ENCODE assay signal across 8 mouse cellular contexts in the genomic region with DNA sequence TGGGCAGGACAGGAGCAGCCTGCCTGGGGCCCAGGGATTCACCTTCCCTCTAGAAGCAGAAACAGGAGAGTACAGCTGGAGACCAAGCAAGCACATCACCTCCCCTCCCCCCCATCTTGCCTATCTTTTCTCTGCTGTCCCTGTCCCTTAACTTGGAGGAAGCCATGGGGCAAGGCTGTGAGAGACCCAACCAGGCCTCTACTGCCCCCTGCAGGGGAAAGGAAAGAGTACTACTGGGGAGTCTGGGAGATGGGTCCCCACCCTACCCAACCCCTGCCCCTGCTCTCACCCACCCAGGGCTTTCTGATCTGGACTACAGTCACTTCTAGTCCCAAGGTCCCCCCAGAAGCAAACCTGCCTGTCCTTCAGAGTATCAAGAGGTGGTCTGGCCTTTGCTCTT. TPM values are rescaled to one million over a fixed set of nuclear protein-coding genes. Genes with fewer than 3 reads are reported as not detected.
A peak's percentile ranks its signal among the peaks of the same experiment; 100 is the strongest.
DNase-seq lines count a peak whose midpoint lies in the region; ATAC-seq and TF ChIP-seq lines count a peak whose summit lies in the region.

No protein-coding gene starts in this region.

- intact Hi-C loops in gastrocnemius, adult 2 months (cut with DNase I) = loop anchor here (2.0 to 5.0 kb wide), 3 partner anchors 28 to 56 kb away; a partner anchor contains a TSS

- H3K4me2 ChIP-seq in neural tube, embryonic 15.5 days = no peak overlapping the region
- no peak overlapping the region for H3K4me2 ChIP-seq in kidney, embryonic 14.5 days (replicated peaks; ENCODE audit: low read depth, low read length)

- TF ChIP-seq CTCF in gastrocnemius, adult 2 months (IDR thresholded peaks at IDR 0.05) = peak; percentile 79

- H3K4me3 ChIP-seq in neural tube, embryonic 15.5 days (replicated peaks) = no peak overlapping the region
- H3K4me3 ChIP-seq in gastrocnemius, adult 2 months = no peak overlapping the region
- H3K4me3 ChIP-seq in kidney, embryonic 14.5 days (ENCODE audit: low read length) = no peak overlapping the region

- H3K9me3 ChIP-seq in neural tube, embryonic 15.5 days (replicated peaks) = no peaks in the 10 kb centered on the region
- no peaks in the 10 kb centered on the region for H3K9me3 ChIP-seq in kidney, embryonic 14.5 days (ENCODE audit: control insufficient read depth, low read length)

- DNase-seq in neural tube, embryonic 10.5 days (ENCODE audit: extremely low spot score, low spot score) = peak; percentile 39
- peak; percentile 82 for DNase-seq in adrenal gland, postnatal 14 days
- DNase-seq in gastrocnemius, adult 2 months = peak; percentile 80
- DNase-seq in thymus, postnatal 10 days (ENCODE audit: low spot score in 2 of 2) = peak; percentile 8 to 59
- no peak for DNase-seq in right cerebral cortex, adult 18-20 months

- no peak overlapping the region for H3K9ac ChIP-seq in neural tube, embryonic 15.5 days (replicated peaks)
- H3K9ac ChIP-seq in kidney, embryonic 14.5 days (ENCODE audit: low read depth, low read length) = no peak overlapping the region

- H3K4me1 ChIP-seq in neural tube, embryonic 15.5 days = peaks cover 8% of the 10 kb centered on the region
- H3K4me1 ChIP-seq in kidney, embryonic 14.5 days (ENCODE audit: control insufficient read depth, insufficient read depth, low read length) = 0 out of 2 replicates have a peak, but pooled peaks cover 4% of the 10 kb centered on the region

- no peaks in the 10 kb centered on the region for H3K27me3 ChIP-seq in neural tube, embryonic 15.5 days (replicated peaks)
- no peaks in the 10 kb centered on the region for H3K27me3 ChIP-seq in kidney, embryonic 14.5 days (ENCODE audit: control insufficient read depth, insufficient read depth, low read length)

- no peak for ATAC-seq in neural tube, embryonic 15.5 days (ENCODE audit: low FRiP score)
- ATAC-seq in kidney, embryonic 14.5 days (ENCODE audit: low FRiP score, low TSS enrichment) = peak; percentile 41; the same call in 1 of the 2 replicates
- ATAC-seq in megakaryocyte, adult 5-6 weeks (ENCODE audit: poor library complexity, severe bottlenecking) = peak; percentile 43; the same call in 1 of the 2 replicates

- no peak overlapping the region for H3K27ac ChIP-seq in neural tube, embryonic 15.5 days (replicated peaks)
- peak overlapping the region; percentile 88 for H3K27ac ChIP-seq in gastrocnemius, adult 2 months
- H3K27ac ChIP-seq in kidney, embryonic 14.5 days (ENCODE audit: low read depth, low read length) = no peak overlapping the region

- H3K36me3 ChIP-seq in neural tube, embryonic 15.5 days = no peaks in the 10 kb centered on the region
- peaks cover 23% of the 10 kb centered on the region for H3K36me3 ChIP-seq in kidney, embryonic 14.5 days (ENCODE audit: control insufficient read depth, insufficient read depth, low read length)

RNA-seq across cellular contexts. Expression of a gene that starts 53.6 kb away (rescaled TPM):
- polyA plus RNA-seq in neural tube, embryonic 15.5 days (2015; fragmentation: Nextera tagmentation; extraction: Ambion mirVana) = 6.1 and 11.1 TPM in 2 replicates
- total RNA-seq in adrenal gland, postnatal 14 days (2021) = 26.6 and 29.6 TPM in 2 replicates
- total RNA-seq in gastrocnemius, adult 2 months (2021) = 10 to 100 TPM; 23.3 to 25.3 TPM
- polyA plus RNA-seq in kidney, embryonic 14.5 days (2014; fragmentation: Nextera tagmentation; extraction: Ambion mirVana) = 39.1 and 41.7 TPM in 2 replicates
- total RNA-seq in megakaryocyte, adult 5-6 weeks (2015) = 0.36 and 1.9 TPM in 2 replicates
- 0.69 and 2.1 TPM in 2 replicates for total RNA-seq in megakaryocyte, adult 5-6 weeks (2017)

RNA-seq across cellular contexts. Expression of a gene that starts 55.8 kb away (rescaled TPM):
- 20.7 and 24.0 TPM in 2 replicates for polyA plus RNA-seq in neural tube, embryonic 15.5 days (2015; fragmentation: Nextera tagmentation; extraction: Ambion mirVana)
- total RNA-seq in adrenal gland, postnatal 14 days (2021) = 19.5 and 19.8 TPM in 2 replicates
- total RNA-seq in gastrocnemius, adult 2 months (2021) = 10 to 100 TPM; 21.3 to 23.6 TPM
- polyA plus RNA-seq in kidney, embryonic 14.5 days (2014; fragmentation: Nextera tagmentation; extraction: Ambion mirVana) = 16.9 and 18.4 TPM in 2 replicates
- total RNA-seq in megakaryocyte, adult 5-6 weeks (2015) = 6.8 and 10.2 TPM in 2 replicates
- 9.0 and 13.0 TPM in 2 replicates for total RNA-seq in megakaryocyte, adult 5-6 weeks (2017)

RNA-seq across cellular contexts. Expression of a gene that starts 58.7 kb away (rescaled TPM):
- polyA plus RNA-seq in neural tube, embryonic 15.5 days (2015; fragmentation: Nextera tagmentation; extraction: Ambion mirVana) = 10.0 and 10.5 TPM in 2 replicates
- 8.9 and 10.2 TPM in 2 replicates for total RNA-seq in adrenal gland, postnatal 14 days (2021)
- total RNA-seq in gastrocnemius, adult 2 months (2021) = 100 to 1,000 TPM; 235 to 336 TPM
- polyA plus RNA-seq in kidney, embryonic 14.5 days (2014; fragmentation: Nextera tagmentation; extraction: Ambion mirVana) = 0.70 and 1.3 TPM in 2 replicates
- not detected in 2 replicates for total RNA-seq in megakaryocyte, adult 5-6 weeks (2015)
- total RNA-seq in megakaryocyte, adult 5-6 weeks (2017) = 0.07 TPM in 1 of 2 replicates, not detected in the other

Comparison
In these comparisons a context has a peak if more than half of its experiments do, and no peak if none do; other contexts are left out.
1. RNA of a gene that starts 58.7 kb away (total RNA-seq): 235 to 336 TPM in gastrocnemius, adult 2 months; 8.9 to 10.2 TPM in adrenal gland, postnatal 14 days and 0.07 TPM in megakaryocyte, adult 5-6 weeks; every median in the first group is over 10 times any median in the second.